Mouse (Mus musculus) gastrocnemius, adult 18-20 months (tissue): ENCODE data around the gene Plekhg6. TPM values are rescaled to one million over a fixed set of nuclear protein-coding genes. Genes with fewer than 3 reads are reported as not detected.

ENCODE experiments used
- DNase-seq: peaks from one replicate; pipeline ENCODE4 v3.0.0; 2021; ENCODE audit warnings: low spot score
- total RNA-seq, 2 experiments: library from RNA; stranded (reverse); gene quantifications; 2 replicates each; pipeline ENCODE4 v1.2.3; 2021

Gene Plekhg6
- total RNA-seq, 2 experiments from 2014 or later, result not detected

DNA sequence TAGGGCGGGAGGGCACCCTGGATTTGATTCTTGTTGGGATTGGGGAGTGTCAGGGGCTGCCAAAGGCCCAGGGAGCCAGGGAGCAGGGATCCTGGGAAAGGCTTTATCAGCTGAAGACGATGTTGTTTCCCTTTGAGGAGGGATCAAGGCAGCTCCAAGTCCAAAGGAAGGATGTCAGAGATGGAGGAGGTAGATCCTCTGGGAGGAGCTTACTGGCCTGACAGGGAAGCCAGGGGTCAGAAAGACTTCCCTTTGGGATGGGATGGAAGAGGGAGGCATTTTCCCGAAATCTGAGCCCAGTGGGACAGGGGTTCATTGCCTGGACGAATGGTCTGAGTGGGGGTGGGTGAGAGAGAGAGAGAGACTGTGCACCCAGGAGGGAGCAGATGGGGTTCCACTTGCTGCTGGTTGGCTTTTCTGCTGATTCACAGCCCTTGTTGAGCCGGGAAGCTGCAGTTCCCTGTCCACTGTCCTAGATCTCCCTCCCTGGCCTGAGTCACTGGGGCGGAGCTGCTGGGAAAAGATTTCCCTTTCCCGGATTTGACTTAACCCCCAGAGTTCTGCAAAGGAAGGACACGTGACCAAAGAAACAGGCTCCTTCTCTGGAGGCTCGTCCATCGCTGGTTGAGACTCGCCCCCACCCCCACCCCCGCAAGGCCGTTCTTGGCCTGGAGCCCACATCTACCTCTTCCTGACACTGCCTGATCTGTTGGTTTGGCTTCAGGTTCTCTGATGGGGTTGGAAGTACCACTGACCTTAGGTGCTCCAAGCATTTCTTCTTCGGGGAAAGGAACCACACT is 26.0 kb downstream of the Plekhg6 start:
- DNase-seq, result peak; percentile 78

DNA sequence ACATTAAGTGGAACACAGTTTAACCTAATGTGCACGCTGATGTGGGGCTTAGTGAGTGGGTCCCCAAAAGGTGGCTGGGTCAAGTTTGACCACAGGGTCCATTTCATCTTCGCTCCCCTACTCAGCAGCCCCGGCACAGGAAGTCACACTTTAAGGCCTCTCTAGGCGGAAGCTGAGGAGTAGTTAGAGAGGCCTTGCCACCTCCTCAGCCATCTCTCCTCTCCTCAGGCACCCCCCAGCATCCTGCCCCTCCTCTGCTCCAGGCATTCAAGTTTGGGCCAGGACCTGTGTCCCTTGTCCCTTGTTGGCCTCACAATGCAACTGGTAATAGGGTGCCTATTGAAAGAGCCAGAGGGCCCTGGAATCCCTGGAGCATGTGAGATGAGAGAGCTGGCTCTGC is 26.9 kb downstream of the Plekhg6 start:
- DNase-seq, result no peak

DNA sequence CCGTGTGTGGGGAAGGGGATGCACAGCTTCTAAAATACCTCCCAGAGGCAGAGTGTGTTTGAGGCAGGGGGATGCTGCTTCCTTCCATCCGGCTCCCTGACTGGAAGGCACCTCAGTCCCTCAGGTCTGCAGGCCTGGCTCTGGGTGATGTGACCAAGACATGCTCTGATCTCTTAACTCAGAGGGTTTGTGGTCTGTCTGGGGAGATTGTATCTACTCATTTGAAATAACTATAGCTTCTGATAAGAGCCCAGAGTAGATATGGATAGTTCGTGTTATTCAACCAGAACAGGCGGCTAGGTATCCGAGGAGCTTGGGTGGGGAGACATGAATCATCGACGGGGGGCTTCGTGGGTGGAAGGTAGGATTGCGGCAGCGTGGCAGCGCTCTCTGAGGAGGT is 27.4 kb downstream of the Plekhg6 start:
- DNase-seq, result no peak

DNA sequence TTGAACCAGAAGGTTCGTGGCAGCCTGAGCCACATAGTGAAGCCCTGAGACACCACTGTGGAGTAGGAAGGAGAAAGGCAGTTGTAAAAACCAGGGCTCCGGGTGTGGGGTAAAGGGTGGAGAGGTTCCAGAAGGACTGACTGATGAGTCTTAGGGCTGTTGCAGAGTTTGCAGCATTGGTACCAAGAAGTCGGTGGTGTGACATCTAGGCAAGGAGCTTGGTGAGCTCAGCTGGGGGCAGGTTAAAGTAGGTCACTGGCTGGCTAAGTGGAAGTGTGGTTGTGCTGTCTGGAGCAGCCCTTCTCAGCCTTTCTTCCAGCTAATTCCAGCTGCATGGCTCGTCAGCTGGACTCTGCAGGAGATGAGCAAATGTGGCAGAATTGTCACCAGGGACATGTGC is 27.8 kb downstream of the Plekhg6 start:
- no peak for DNase-seq

DNA sequence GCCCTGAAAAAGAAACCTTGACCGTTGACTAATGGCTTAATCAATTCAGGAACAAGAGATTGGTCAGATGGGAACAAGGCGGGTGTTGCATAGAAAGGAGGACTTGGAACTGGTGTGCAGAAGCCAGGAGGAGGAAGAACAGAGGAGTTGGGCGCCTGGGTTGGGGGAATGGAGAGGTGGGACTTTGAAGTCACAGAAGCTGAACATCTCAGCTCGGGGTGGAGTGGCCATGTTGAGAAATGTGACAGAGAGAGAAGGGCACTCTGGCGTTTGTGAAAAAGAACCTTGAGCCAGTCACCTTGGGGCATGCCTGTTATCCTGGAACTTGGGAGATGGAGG is 28.6 kb downstream of the Plekhg6 start:
- no peak for DNase-seq

DNA sequence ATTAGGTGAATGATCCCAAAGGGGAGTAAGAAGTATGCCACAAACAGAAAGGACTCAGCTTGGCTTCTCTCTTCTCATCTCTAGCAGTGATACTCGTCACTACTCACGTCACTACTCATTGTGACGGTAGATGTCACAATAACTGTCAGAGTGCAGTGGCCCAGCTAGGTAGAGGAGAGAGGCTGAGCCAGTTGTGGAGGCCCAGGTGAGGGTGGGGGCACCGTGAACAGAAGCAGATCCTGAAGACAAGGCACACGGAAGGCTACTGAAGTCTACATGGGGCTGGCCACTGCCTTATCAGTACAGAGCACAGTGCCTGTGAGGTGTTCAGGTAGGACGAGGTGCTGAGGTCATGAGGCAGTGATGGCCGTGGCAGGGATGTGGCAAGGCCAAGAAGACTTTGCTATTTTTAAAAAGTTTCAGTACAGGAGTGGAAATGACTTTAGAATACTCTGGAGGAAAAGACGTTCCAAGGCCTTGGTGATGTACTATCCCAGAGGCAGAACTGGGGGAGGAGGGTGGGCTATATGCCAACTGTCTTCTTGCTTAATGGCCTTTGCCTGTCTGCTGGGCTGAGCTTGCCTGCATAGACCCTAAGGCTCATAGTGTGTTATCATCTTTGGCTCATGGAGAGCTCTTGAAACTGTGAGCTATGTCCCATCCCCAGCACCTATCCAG is 29.1 kb downstream of the Plekhg6 start:
- DNase-seq, result peak; percentile 74

DNA sequence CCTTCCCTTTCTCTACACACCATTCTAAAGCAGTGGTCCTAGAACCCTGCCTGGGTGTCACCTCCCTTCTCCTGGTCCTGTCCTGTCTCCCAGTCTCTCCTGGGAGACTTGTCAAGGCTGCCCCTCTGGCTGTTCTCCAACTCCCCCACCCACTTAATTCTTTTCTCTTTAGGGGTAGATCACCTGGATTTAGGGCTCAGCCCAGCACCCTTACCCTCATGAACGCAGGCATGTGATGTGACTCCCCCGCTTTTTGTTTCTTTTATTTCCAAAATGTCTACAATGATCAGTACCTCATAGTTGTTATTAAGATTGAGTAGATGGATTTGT is 29.6 kb downstream of the Plekhg6 start:
- no peak for DNase-seq

DNA sequence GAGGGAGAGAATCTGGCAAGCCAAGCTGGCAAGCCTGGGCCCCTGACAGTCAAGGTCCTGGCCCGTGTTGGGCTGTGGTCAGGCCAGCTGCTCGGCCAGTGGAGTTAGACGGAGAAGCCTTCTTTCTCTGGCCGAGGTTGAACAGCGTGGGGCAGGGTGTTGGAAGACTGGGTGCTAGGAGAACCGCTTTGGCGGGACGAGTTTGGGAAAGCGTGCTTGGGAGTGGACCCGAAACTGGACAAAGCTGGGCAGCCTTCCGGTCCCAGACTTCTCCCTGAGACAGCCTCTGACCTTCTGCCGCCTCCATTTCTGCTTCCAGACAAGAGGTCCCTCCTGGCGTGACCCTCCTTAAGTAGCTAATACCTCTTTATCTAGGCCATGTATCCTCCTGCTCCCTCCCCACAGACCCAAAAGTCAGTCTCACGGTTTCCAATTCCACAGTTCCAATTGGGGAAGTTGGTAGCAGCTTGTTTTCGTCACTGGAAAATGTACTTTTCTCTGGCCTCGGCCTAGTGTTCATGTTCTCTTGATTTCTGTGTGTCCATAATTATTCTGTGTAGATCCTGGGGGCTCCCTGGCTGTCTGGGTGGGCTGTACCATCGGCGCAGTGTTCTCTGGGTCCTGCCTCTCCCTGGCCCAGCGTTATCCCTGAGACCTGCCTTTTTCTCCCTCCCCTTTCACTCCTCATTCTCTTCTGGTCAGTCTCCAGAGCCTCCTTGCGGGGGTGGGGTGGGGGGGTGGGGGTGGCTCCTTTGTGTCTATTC is 30.2 kb downstream of the Plekhg6 start:
- peak; percentile 66 for DNase-seq

DNA sequence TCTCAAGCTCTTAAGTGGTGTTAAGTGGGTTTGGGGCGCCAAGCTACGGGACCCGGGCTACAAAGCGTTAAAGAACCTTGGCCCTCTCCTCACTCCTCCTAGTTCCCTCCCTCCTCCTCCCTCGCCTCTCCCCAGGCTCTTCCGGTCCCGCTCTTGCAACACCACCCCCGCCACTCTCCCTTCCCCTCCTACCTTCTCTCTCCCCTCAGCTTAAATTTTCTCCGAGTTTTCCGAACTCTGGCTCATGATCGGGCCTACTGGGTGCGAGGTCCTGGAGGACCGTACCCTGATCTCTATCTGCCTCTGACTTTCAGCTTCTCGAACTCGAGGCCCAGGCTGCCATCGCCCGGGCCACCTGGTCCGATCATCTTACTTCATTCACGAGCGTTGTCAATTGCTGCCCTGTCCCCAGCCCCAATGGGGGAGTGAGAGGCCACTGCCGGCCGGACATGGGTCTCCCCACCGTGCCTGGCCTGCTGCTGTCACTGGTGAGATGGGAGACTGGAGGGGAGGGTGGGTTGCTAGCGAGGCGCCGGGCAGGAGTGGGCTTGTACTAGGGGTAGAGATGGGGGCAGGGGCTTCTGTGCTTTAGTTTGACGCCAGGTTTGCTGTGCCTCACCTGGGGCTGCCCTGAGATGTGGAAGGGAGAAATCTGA is 30.9 kb downstream of the Plekhg6 start:
- DNase-seq, result peak; percentile 67

DNA sequence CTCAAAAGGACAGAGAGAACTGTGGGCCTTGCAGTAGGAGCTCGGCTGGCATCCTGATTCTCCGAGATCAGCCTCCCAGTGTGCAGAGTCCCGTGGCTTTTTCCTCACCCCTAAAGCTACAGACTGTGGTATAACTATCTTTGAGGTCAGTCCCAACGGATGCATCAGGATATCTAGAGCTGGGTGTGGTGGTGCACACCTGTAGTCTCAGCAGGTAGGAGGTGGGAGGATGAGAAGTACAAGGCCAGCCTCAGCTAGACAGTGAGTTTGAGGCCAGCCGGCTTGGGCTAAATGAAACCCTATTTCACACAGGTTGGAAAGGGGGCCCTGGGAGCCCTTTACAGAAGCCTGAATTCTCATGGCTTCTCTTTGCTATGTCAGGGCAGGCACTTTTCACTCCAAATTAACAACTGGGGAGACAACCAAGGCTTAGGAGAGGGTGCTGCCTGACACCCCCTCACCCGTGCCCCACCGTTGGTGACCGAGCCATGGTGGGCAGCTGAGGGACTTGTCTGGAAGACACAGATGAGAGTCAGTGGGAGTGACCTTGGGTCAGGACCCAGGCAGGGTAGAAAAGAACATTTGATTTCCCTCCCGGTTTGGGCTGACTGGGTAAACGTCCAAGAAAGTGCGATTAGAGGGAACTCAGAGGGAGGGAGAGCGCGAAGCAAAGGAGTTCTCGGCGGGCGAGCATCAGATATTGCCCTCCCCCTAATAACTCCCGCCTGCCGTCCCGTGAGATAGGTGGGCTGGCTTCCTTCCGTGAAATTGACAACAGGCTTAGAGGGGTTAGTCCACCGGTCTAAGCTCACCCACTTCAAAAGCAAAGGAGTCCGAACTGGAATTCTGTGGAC is 31.6 kb downstream of the Plekhg6 start, which contains the start of gene Tnfrsf1a:
Gene Tnfrsf1a, plus strand, starts transcription at position 642 of the 854 bp plus-strand sequence.
- DNase-seq, result no peak

DNA sequence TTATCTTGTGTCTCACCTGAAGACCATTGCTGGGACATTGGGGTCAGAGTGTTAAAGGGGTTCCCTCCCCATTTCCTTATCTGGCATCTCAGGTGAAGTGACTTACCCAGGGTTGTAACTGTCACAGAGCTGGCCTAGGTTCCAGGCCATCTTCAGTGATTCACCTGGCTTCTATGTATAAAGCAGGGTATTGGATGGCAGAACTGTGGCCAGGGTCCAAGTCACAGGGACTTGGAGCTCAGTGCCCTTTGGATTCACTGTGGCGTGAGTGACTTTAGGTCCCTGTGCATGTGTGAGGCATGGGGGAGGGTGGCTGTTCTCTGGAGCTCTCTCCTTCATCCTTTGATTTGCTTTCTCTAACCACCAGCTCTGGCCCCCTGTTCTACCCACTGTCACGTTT is 34.6 kb downstream of the Plekhg6 start:
- no peak for DNase-seq

DNA sequence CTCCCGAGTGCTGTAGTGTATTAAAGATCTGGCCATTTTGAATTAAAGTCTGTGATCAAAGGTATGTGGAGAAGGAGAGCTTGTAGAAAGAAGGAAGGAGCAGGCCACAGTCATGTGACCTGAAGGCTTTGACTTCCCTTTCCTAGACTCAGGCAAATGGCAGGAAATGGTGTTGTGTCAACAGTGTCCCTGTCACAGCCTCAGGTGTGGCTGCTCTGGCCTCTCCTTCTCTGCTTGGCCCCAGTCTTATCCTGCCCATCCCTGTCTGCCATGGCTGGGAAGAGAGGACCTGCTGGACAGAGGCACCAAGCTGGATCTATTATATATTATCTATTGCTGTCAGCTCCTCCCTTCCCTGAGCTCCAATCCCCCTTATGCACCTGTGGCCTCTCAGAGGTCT is 35.0 kb downstream of the Plekhg6 start:
- DNase-seq, result no peak

DNA sequence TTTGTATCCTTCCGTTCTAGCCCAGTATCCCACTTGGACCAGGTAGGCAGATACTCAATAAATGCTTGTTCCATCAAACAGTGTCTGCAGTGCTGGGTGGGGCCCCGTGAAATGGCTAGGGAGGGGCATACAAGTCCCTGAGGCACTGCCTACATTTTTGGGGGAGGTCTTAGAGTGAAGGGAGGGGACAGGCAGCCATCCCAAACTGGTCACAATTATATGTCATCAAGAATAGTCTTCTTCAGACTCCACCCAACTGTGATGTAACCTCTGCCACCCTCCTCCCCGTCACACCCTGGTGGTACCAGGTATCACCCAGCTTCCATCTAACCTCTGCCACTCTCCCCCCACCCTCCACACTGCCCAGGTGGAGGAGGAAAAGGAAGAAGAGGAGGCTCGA is 35.7 kb downstream of the Plekhg6 start:
- DNase-seq, result no peak

DNA sequence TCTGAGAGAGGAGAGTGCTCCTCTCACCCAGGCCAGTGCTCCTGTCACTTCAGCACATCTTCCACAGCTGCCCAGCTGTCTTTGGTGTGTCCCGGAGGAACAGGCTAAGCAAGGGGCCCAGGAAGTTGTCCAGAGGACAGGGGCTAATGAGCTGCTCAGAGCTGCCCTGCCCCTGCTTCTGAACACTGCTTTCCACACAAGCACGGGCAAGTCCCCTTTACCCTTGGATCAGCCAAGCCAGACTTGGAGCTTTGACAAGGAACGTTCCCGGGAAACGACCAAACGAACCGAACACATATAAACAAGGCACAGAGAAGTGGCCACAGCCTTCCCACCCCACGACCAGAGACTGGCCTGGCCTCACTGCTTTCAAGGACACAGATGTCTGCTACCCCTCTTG is 36.5 kb downstream of the Plekhg6 start:
- DNase-seq, result peak; percentile 39

DNA sequence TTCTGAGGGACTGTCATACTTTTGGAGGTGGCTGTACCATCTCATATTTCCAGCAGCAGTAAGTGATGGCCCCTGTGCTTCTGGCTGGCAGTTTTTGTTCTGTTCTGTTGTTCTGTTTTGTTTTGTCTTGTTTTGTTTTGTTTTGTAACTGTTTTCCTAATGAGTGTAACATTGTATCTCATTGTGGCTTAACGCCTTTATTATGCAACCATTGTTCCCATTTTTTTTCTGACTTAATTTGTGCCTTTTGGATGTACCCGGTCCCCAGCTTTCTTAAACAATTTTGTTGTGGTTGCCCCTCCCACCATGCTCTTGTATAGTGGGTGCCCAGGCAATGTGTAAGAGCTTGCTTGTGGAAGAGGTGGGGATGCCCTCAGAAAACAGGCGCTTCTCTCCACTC is 38.4 kb downstream of the Plekhg6 start:
- DNase-seq, result no peak

DNA sequence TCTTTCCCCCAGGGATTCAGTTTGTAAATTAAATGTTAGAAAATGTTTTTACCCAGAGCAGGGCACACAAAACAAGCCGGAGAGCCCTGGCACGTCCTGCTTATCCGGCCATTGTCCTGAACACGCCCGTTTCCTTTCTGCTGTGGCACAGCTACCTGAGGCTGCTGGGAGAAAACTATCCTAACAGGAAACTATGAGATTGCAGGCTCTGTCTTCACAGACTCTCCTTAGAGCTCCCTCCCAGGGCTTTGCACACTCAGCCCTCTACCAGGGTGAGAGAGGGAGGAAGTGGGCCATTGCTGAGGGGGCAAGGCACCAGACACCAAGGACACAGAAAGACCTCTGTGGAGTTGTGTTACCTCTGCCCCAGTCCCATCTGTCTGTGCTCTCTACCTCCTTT is 40.3 kb downstream of the Plekhg6 start:
- DNase-seq, result no peak

DNA sequence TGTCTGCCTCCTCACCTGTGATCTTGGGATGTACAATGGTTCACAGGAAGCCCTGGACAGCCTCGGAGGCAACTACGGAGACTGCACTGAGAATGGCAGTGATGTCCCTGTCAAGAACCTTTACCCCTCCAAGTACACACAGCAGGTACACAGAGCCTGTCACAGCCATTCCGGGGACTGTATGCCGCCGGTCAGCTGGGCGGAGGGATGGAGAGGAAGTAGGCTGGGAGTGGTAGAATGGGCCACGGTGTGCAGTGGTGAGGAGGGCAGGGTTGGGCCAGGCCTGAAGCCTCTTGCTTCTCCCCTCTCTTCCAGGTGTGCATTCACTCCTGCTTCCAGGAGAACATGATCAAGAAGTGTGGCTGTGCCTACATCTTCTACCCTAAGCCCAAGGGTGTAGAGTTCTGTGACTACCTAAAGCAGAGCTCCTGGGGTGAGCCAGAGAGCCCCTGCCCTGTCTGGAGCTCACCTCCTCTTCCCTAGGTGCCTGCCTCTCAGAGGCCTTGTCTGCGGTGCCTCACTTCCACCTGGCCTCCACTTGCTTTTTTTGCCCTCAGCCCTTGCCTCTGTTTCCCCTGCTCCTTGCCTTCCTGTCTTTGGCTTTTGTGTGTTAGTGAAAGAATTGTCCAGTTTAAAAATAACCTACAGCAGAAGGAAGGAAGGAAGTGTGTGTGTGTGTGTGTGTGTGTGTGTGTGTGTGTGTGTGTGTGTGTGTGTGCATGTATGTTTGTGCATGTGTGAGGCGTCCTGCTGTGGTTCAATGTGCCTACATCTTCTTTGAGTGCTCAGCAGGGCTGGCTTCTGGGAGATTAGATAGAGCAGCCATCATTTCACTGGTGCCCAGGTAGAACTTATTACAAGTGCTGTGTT is 41.6 kb downstream of the Plekhg6 start:
- DNase-seq, result no peak

DNA sequence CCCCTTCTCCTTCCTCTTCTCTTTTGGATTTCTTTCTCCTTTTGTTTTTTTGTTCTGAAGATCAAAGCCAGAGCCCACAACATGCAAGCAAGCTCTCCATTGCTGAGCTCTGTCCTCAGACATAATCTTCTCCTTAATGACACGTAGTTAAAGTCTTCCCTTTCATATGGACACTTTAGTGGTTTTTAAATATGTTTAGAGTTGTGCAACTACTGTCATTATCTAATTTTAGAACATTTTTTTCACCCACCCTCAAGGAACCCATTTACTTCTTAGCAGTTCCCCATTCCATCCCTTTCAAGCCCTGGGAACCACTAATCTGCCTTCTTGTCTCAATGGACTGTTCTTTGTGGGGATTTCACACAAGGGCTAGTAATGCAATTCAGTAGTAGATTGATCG is 46.2 kb downstream of the Plekhg6 start:
- no peak for DNase-seq

DNA sequence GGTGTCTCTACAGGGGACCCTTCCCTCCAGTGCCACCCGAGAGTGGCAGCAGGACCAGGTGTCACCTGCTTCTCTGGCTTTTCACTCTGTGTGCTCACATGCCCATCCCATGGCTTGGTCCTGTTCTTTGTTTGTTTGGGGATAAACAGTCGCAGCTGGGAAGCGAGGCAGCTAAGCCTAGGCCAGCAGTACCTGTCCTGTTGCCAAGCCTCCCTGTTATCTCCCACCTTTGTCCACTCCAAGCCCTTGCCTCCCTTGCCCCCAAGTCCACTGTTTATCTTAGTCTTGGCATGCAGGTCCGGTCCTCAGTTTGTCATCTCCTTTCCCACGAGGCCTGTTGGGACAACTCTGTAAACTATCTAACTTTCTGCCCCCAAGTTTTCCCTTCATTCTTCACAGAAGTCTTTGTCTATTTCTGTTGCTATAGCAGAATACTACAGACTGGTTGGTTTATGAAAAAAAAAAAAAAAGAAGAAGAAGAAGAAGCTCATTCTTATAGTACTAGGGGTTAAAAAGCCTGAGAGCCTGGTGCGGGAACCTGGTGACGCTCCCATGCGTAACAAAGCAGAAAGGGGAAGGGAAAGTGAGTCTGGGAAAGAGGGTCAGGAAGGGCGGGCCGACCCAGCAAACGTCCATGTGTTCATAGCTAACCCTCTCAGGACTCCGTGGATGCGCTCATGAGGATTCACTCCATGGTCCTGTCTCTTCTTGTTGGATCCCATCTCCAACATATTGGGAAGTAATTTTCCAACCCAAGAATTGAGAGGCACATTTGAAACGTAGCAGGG is 47.3 kb downstream of the Plekhg6 start:
- DNase-seq, result no peak
